Mouse (Mus musculus) layer of hippocampus, postnatal 25 days (tissue): ENCODE measurements around the gene Fam234a. TPM values are rescaled to one million over a fixed set of nuclear protein-coding genes. Genes with fewer than 3 reads are reported as not detected.
"Not testable (repeated sequence)": the region's sequence is repeated elsewhere in the genome, so short reads cannot be mapped to it uniquely, and the experiment has no call there.

Experiments used
- DNase-seq, 2 experiments: peaks; one replicate each; pipeline ENCODE4 v3.0.0; 2022; ENCODE audit warnings: mixed read lengths in 2 of 2, low spot score in 1 of 2; ENCODE audit errors: extremely low spot score in 1 of 2
- total RNA-seq, 2 experiments: library from RNA; stranded (reverse); gene quantifications; 2 replicates each; pipeline ENCODE4 v1.2.3; 2021

Fam234a gene
- total RNA-seq, 2 experiments from 2014 or later, result 16.1 to 17.5 TPM

- DNase-seq, result no peak
Observed at GRCm38 (mm10) chr17:26187592-26187991, 56.5 kb downstream of the Fam234a start.

GRCm38 (mm10) chr17:26181179-26181578 lies 62.9 kb downstream of the Fam234a start:
- no peak for DNase-seq

- no peak for DNase-seq
Observed at GRCm38 (mm10) chr17:26178611-26179010, 65.4 kb downstream of the Fam234a start.

GRCm38 (mm10) chr17:26175248-26175647 lies 68.8 kb downstream of the Fam234a start:
- DNase-seq, result not testable (repeated sequence)

GRCm38 (mm10) chr17:26168039-26168438 lies 76.0 kb downstream of the Fam234a start:
- DNase-seq, result no peak

- DNase-seq, result no peak
Observed at GRCm38 (mm10) chr17:26162736-26163135, 81.3 kb downstream of the Fam234a start.

Other genes with a start within 250 kb of the Fam234a start
- gene Rab11fip3, start 174.7 kb downstream of the Fam234a start, total RNA-seq, result 100 to 1,000 TPM in 1 of 2 experiments, 10 to 100 TPM in 1; 97.3 to 104 TPM
- 10 to 100 TPM; 27.2 to 28.2 TPM for gene Decr2, start 153.9 kb downstream of the Fam234a start, total RNA-seq
- gene Nme4, start 148.6 kb downstream of the Fam234a start, total RNA-seq, result 1 to 10 TPM; 4.1 TPM
- gene Tmem8, start 130.9 kb downstream of the Fam234a start, total RNA-seq, result 10 to 100 TPM; 11.4 to 13.1 TPM
- gene Mrpl28, start 120.7 kb downstream of the Fam234a start, total RNA-seq, result 10 to 100 TPM; 63.4 to 68.9 TPM
- gene Axin1, start 105.6 kb downstream of the Fam234a start, total RNA-seq, result 10 to 100 TPM; 23.2 to 23.6 TPM
- under 1 TPM; 0.30 to 0.80 TPM for gene Pdia2, start 45.2 kb downstream of the Fam234a start, total RNA-seq
- 10 to 100 TPM; 36.8 to 52.1 TPM for gene Rgs11, start 41.3 kb downstream of the Fam234a start, total RNA-seq
- gene Arhgdig, start 36.5 kb downstream of the Fam234a start, total RNA-seq, result 10 to 100 TPM; 71.8 to 83.1 TPM
- gene Luc7l, start 8.7 kb upstream of the Fam234a start, total RNA-seq, result 10 to 100 TPM; 77.6 to 86.4 TPM
- gene Neurl1b, start 170.6 kb upstream of the Fam234a start, total RNA-seq, result 10 to 100 TPM; 72.1 to 76.1 TPM